Mouse (Mus musculus) embryonic facial prominence, embryonic 15.5 days (tissue): ENCODE results near the gene Fam57b. TPM values are rescaled to one million over a fixed set of nuclear protein-coding genes. Genes with fewer than 3 reads are reported as not detected.

Source experiments
- ATAC-seq: fragments of 200-750 bp; cut with Nextera tagmentation; 2 replicates; pipeline ENCODE4 v1.8.0; 2017; ENCODE audit warnings: low read depth, moderate TSS enrichment; ENCODE audit not compliant: insufficient number of reproducible peaks, low FRiP score, low TSS enrichment
- H3K27ac ChIP-seq: fragments of 300-500 bp; sonication (generic); replicated peaks from 2 replicates; pipeline ENCODE4 v1.5.1; 2015; ENCODE audit warnings: mild to moderate bottlenecking, inconsistent platforms
- H3K27me3 ChIP-seq: fragments of 300-500 bp; sonication (generic); 2 replicates; pipeline ENCODE4 v1.6.1; 2015; ENCODE audit warnings: inconsistent platforms
- H3K36me3 ChIP-seq: fragments of 300-500 bp; sonication (generic); 2 replicates; pipeline ENCODE4 v1.6.1; 2015; ENCODE audit warnings: mild to moderate bottlenecking, inconsistent platforms
- H3K4me1 ChIP-seq: fragments of 300-500 bp; sonication (generic); 2 replicates; pipeline ENCODE4 v1.6.1; 2015; ENCODE audit warnings: inconsistent platforms
- H3K4me2 ChIP-seq: fragments of 300-500 bp; sonication (generic); replicated peaks from 2 replicates; pipeline ENCODE4 v1.6.1; 2015; ENCODE audit warnings: mild to moderate bottlenecking, inconsistent platforms
- H3K4me3 ChIP-seq: fragments of 300-500 bp; sonication (generic); replicated peaks from 2 replicates; pipeline ENCODE4 v1.5.1; 2015; ENCODE audit warnings: mild to moderate bottlenecking, inconsistent platforms
- H3K9ac ChIP-seq: fragments of 300-500 bp; sonication (generic); 2 replicates; pipeline ENCODE4 v1.6.1; 2015; ENCODE audit warnings: inconsistent platforms
- H3K9me3 ChIP-seq: fragments of 300-500 bp; sonication (generic); replicated peaks from 2 replicates; pipeline ENCODE4 v1.6.1; 2016; ENCODE audit warnings: inconsistent platforms
- WGBS: fragments of 180-500 bp; shearing (Covaris S2); methylation state at CpG from one replicate; pipeline ENCODE4 v1.1.7; 2015; 5-methylcytosine and 5-hydroxymethylcytosine counted together
- polyA plus RNA-seq: library from polyadenylated mRNA; unstranded; fragments of >200 nt; fragmentation: Nextera tagmentation; extraction: Ambion mirVana; gene quantifications from 2 replicates; pipeline ENCODE4 v1.2.1, GENCODE M21; 2015

Fam57b gene
- 0.53 and 0.71 TPM in 2 replicates for polyA plus RNA-seq

GRCm38 (mm10) chr7:126797411-126798126, at the start of gene Fam57b:
Gene Fam57b (plus strand): TSS chr7:126797668.
- peak within 1 kb of the TSS; percentile 79 for H3K4me2 ChIP-seq
- H3K9ac ChIP-seq, result peak within 1 kb of the TSS; percentile 90
- peaks cover 41% of the 10 kb centered on the region for H3K36me3 ChIP-seq
- H3K9me3 ChIP-seq, result no peaks in the 10 kb centered on the region
- ATAC-seq, result no peak
- WGBS, result 17% methylated on average over 21 of the region's 21 CpGs
- H3K4me1 ChIP-seq, result peaks cover 52% of the 10 kb centered on the region
- H3K4me3 ChIP-seq, result peak within 1 kb of the TSS; percentile 87
- no peaks in the 10 kb centered on the region for H3K27me3 ChIP-seq
- H3K27ac ChIP-seq, result peak within 1 kb of the TSS; percentile 94

- no peak overlapping the region for H3K4me3 ChIP-seq
- H3K4me2 ChIP-seq, result no peak overlapping the region
- WGBS, result 70% methylated on average over 7 of the region's 7 CpGs
- no peak overlapping the region for H3K27ac ChIP-seq
- no peaks in the 10 kb centered on the region for H3K36me3 ChIP-seq
- H3K9me3 ChIP-seq, result no peaks in the 10 kb centered on the region
- no peak overlapping the region; the same call in 1 of the 2 replicates for H3K9ac ChIP-seq
- no peaks in the 10 kb centered on the region for H3K27me3 ChIP-seq
- no peak for ATAC-seq
- H3K4me1 ChIP-seq, result peaks cover 6% of the 10 kb centered on the region
Measured at GRCm38 (mm10) chr7:126748824-126749223, 48.6 kb upstream of the Fam57b start.

GRCm38 (mm10) chr7:126749582-126750343, 47.7 kb upstream of the Fam57b start:
- Histone ChIP-seq H3K36me3 (no peaks in the 10 kb centered on the region), H3K4me1 (peaks cover 10% of the 10 kb centered on the region), H3K27me3 (no peaks in the 10 kb centered on the region), H3K4me3 (no peak overlapping the region), H3K27ac (no peak overlapping the region), H3K9me3 (no peaks in the 10 kb centered on the region), H3K4me2 (no peak overlapping the region), H3K9ac (no peak overlapping the region)
- no peak for ATAC-seq
- 92% methylated on average over 17 of the region's 17 CpGs for WGBS

- 0% methylated on average over 9 of the region's 9 CpGs for WGBS
- peak; percentile 61 for ATAC-seq
- H3K4me1 ChIP-seq, result peaks cover 9% of the 10 kb centered on the region; the same call in 1 of the 2 replicates
- H3K27me3 ChIP-seq, result no peaks in the 10 kb centered on the region
- 0 out of 2 replicates have a peak overlapping the region, but pooled peaks have one; percentile 40 for H3K27ac ChIP-seq
- no peaks in the 10 kb centered on the region for H3K36me3 ChIP-seq
- H3K4me2 ChIP-seq, result 0 out of 2 replicates have a peak overlapping the region, but pooled peaks have one; percentile 22
- H3K9me3 ChIP-seq, result no peaks in the 10 kb centered on the region
- H3K4me3 ChIP-seq, result no peak overlapping the region
- H3K9ac ChIP-seq, result no peak overlapping the region
Measured at GRCm38 (mm10) chr7:126754866-126755265, 42.6 kb upstream of the Fam57b start.

- Histone ChIP-seq H3K4me3 (no peak overlapping the region), H3K9ac (no peak overlapping the region), H3K4me2 (no peak overlapping the region), H3K36me3 (peaks cover 6% of the 10 kb centered on the region; the same call in 1 of the 2 replicates), H3K4me1 (peaks cover 46% of the 10 kb centered on the region), H3K9me3 (no peaks in the 10 kb centered on the region), H3K27ac (peak overlapping the region; percentile 88; the same call in 1 of the 2 replicates), H3K27me3 (no peaks in the 10 kb centered on the region)
- WGBS, result 66% methylated on average over 7 of the region's 7 CpGs
- ATAC-seq, result no peak
Measured at GRCm38 (mm10) chr7:126758539-126758938, 38.9 kb upstream of the Fam57b start.

GRCm38 (mm10) chr7:126759050-126759671, 38.3 kb upstream of the Fam57b start, which contains the start of gene Mapk3:
Gene Mapk3 (plus strand): TSS chr7:126759601.
- H3K4me1 ChIP-seq, result peaks cover 47% of the 10 kb centered on the region
- H3K27me3 ChIP-seq, result no peaks in the 10 kb centered on the region
- H3K36me3 ChIP-seq, result peaks cover 12% of the 10 kb centered on the region
- H3K27ac ChIP-seq, result peak within 1 kb of the TSS; percentile 88
- H3K9ac ChIP-seq, result peak within 1 kb of the TSS; percentile 59
- no peaks in the 10 kb centered on the region for H3K9me3 ChIP-seq
- H3K4me3 ChIP-seq, result peak within 1 kb of the TSS; percentile 63
- 2% methylated on average over 35 of the region's 38 CpGs for WGBS
- peak within 1 kb of the TSS; percentile 87 for H3K4me2 ChIP-seq
- peak; percentile 65 for ATAC-seq

- H3K4me2 ChIP-seq, result peak overlapping the region; percentile 87
- peak; percentile 22 for ATAC-seq
Measured at GRCm38 (mm10) chr7:126759672-126760390, 37.6 kb upstream of the Fam57b start.

GRCm38 (mm10) chr7:126760391-126760802, 37.1 kb upstream of the Fam57b start:
- Histone ChIP-seq H3K4me3 (peak overlapping the region; percentile 63), H3K9ac (peak overlapping the region; percentile 59), H3K4me1 (peaks cover 42% of the 10 kb centered on the region), H3K27me3 (no peaks in the 10 kb centered on the region), H3K9me3 (no peaks in the 10 kb centered on the region), H3K27ac (peak overlapping the region; percentile 88), H3K4me2 (peak overlapping the region; percentile 87), H3K36me3 (peaks cover 24% of the 10 kb centered on the region)
- WGBS, result 30% methylated on average over 3 of the region's 3 CpGs
- peak; percentile 50; the same call in 1 of the 2 replicates for ATAC-seq

More at GRCm38 (mm10) chr7:126759672-126760390, 37.6 kb upstream of the Fam57b start:
- Histone ChIP-seq H3K9ac (peak overlapping the region; percentile 59), H3K27ac (peak overlapping the region; percentile 88), H3K36me3 (peaks cover 19% of the 10 kb centered on the region), H3K9me3 (no peaks in the 10 kb centered on the region), H3K4me3 (peak overlapping the region; percentile 63), H3K4me1 (peaks cover 42% of the 10 kb centered on the region), H3K27me3 (no peaks in the 10 kb centered on the region)
- WGBS, result 1% methylated on average over 24 of the region's 24 CpGs

- peak overlapping the region; percentile 88 for H3K27ac ChIP-seq
- peaks cover 42% of the 10 kb centered on the region for H3K4me1 ChIP-seq
Measured at GRCm38 (mm10) chr7:126760956-126761355, 36.5 kb upstream of the Fam57b start.

GRCm38 (mm10) chr7:126761529-126762067, 35.9 kb upstream of the Fam57b start:
- H3K36me3 ChIP-seq, result peaks cover 36% of the 10 kb centered on the region
- peaks cover 42% of the 10 kb centered on the region for H3K4me1 ChIP-seq
- peak overlapping the region; percentile 88; the same call in 1 of the 2 replicates for H3K27ac ChIP-seq
- no peak overlapping the region for H3K4me3 ChIP-seq
- no peak for ATAC-seq
- peak overlapping the region; percentile 87; the same call in 1 of the 2 replicates for H3K4me2 ChIP-seq
- no peaks in the 10 kb centered on the region for H3K9me3 ChIP-seq
- no peaks in the 10 kb centered on the region for H3K27me3 ChIP-seq
- H3K9ac ChIP-seq, result no peak overlapping the region
- WGBS, result 65% methylated on average over 6 of the region's 6 CpGs

More at GRCm38 (mm10) chr7:126760956-126761355, 36.5 kb upstream of the Fam57b start:
- Histone ChIP-seq H3K4me2 (peak overlapping the region; percentile 87), H3K27me3 (no peaks in the 10 kb centered on the region), H3K9me3 (no peaks in the 10 kb centered on the region), H3K36me3 (peaks cover 30% of the 10 kb centered on the region), H3K9ac (no peak overlapping the region), H3K4me3 (peak overlapping the region; percentile 63)
- no peak for ATAC-seq
- 69% methylated on average over 4 of the region's 4 CpGs for WGBS
